Mouse (Mus musculus): ENCODE measurements around the gene Naaa. TPM values are rescaled to one million over a fixed set of nuclear protein-coding genes. Genes with fewer than 3 reads are reported as not detected.

The Naaa gene
- 5.2 and 6.1 TPM in 2 replicates for polyA plus RNA-seq (2014; fragmentation: Nextera tagmentation; extraction: Ambion mirVana)

GRCm38 (mm10) chr5:92277437-92278394 lies at the start of gene Naaa:
TSS of gene Naaa (minus strand) at chr5:92278170.
- no peak within 1 kb of the TSS for H3K27ac ChIP-seq (ENCODE audit: low read depth, low read length)

DNA sequence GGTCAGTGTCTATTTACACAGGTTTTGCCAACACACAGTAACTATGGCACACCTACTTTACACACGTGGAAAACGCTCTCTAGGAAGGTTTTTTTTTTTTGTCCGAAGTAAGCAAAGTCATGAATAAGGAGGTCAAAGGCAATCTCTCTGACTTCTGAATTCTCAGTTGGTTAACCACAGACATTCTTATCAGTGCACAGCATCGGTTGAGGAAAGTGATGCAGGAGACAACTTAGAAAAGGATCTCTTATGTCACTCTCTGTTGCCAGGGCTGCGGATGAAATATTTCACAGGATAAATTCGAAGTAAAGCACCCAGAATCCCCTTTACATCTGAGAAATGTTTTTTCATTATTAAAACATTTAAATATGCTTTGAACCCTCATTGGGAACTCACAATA lies 49.4 kb upstream of the Naaa start:
- Histone ChIP-seq H3K9me3 (ENCODE audit: control insufficient read depth, low read length) (no peaks in the 10 kb centered on the region), H3K9ac (ENCODE audit: low read length) (no peak overlapping the region), H3K4me3 (ENCODE audit: low read depth, low read length) (no peak overlapping the region), H3K27me3 (ENCODE audit: control insufficient read depth, insufficient read depth, low read length) (no peaks in the 10 kb centered on the region), H3K36me3 (ENCODE audit: control insufficient read depth, insufficient read depth, low read length) (no peaks in the 10 kb centered on the region), H3K4me2 (ENCODE audit: low read depth) (no peak overlapping the region), H3K4me1 (ENCODE audit: control insufficient read depth, insufficient read depth, low read length) (no peaks in the 10 kb centered on the region), H3K27ac (ENCODE audit: low read depth, low read length) (no peak overlapping the region)
- DNase-seq (ENCODE audit: low spot score) (no peak), ATAC-seq (ENCODE audit: insufficient read depth, low FRiP score, low TSS enrichment) (no peak)
- 89% methylated on average over 6 of the region's 6 CpGs for WGBS

More at GRCm38 (mm10) chr5:92277437-92278394, at the start of gene Naaa:
- no peaks in the 10 kb centered on the region for H3K27me3 ChIP-seq (ENCODE audit: control insufficient read depth, insufficient read depth, low read length)
- no peaks in the 10 kb centered on the region for H3K36me3 ChIP-seq (ENCODE audit: control insufficient read depth, insufficient read depth, low read length)
- no peaks in the 10 kb centered on the region for H3K9me3 ChIP-seq (ENCODE audit: control insufficient read depth, low read length)
- peak; percentile 81 for DNase-seq (ENCODE audit: low spot score)
- H3K4me2 ChIP-seq (ENCODE audit: low read depth) = peak within 1 kb of the TSS; percentile 77
- H3K4me3 ChIP-seq (ENCODE audit: low read depth, low read length) = peak within 1 kb of the TSS; percentile 58
- ATAC-seq (ENCODE audit: insufficient read depth, low FRiP score, low TSS enrichment) = peak; percentile 85
- peak within 1 kb of the TSS; percentile 43 for H3K9ac ChIP-seq (ENCODE audit: low read length)
- H3K4me1 ChIP-seq (ENCODE audit: control insufficient read depth, insufficient read depth, low read length) = no peaks in the 10 kb centered on the region
- WGBS = 3% methylated on average over 54 of the region's 54 CpGs

DNA sequence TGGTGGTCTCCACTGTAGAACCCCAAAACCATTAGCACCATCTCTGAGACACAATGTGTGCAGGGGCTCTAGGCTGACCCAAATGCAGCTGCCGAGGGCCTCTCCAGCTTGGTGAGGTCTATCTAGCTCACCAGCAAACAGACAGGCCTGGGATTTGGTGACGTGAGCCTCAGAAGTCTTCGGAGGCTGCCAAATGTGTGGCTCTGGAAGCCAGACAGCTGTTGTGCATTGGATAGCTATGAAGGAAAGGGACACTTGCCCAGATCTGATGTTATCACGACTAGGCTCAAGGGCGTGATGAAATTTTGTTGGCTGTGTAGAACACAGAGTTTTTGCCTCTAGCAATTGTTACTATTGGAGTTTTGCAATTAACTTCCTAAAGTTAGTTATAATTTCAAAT lies 45.3 kb upstream of the Naaa start:
- no peaks in the 10 kb centered on the region for H3K4me1 ChIP-seq (ENCODE audit: control insufficient read depth, insufficient read depth, low read length)
- H3K27ac ChIP-seq (ENCODE audit: low read depth, low read length) = no peak overlapping the region
- H3K36me3 ChIP-seq (ENCODE audit: control insufficient read depth, insufficient read depth, low read length) = no peaks in the 10 kb centered on the region
- H3K27me3 ChIP-seq (ENCODE audit: control insufficient read depth, insufficient read depth, low read length) = no peaks in the 10 kb centered on the region
- no peak overlapping the region for H3K9ac ChIP-seq (ENCODE audit: low read length)
- no peak for ATAC-seq (ENCODE audit: insufficient read depth, low FRiP score, low TSS enrichment)
- no peak overlapping the region for H3K4me2 ChIP-seq (ENCODE audit: low read depth)
- WGBS = 81% methylated on average over 5 of the region's 5 CpGs
- H3K9me3 ChIP-seq (ENCODE audit: control insufficient read depth, low read length) = no peaks in the 10 kb centered on the region
- no peak overlapping the region for H3K4me3 ChIP-seq (ENCODE audit: low read depth, low read length)
- no peak for DNase-seq (ENCODE audit: low spot score)

GRCm38 (mm10) chr5:92322612-92323011 lies 44.6 kb upstream of the Naaa start:
- Histone ChIP-seq H3K4me2 (ENCODE audit: low read depth) (no peak overlapping the region), H3K36me3 (ENCODE audit: control insufficient read depth, insufficient read depth, low read length) (no peaks in the 10 kb centered on the region), H3K9ac (ENCODE audit: low read length) (no peak overlapping the region), H3K9me3 (ENCODE audit: control insufficient read depth, low read length) (no peaks in the 10 kb centered on the region), H3K27me3 (ENCODE audit: control insufficient read depth, insufficient read depth, low read length) (no peaks in the 10 kb centered on the region), H3K4me1 (ENCODE audit: control insufficient read depth, insufficient read depth, low read length) (no peaks in the 10 kb centered on the region), H3K4me3 (ENCODE audit: low read depth, low read length) (no peak overlapping the region), H3K27ac (ENCODE audit: low read depth, low read length) (no peak overlapping the region)
- ATAC-seq (ENCODE audit: insufficient read depth, low FRiP score, low TSS enrichment) (no peak), DNase-seq (ENCODE audit: low spot score) (no peak)
- 87% methylated on average over 4 of the region's 4 CpGs for WGBS

GRCm38 (mm10) chr5:92321631-92322400 lies 43.8 kb upstream of the Naaa start:
- no peak overlapping the region for H3K9ac ChIP-seq (ENCODE audit: low read length)
- no peak for ATAC-seq (ENCODE audit: insufficient read depth, low FRiP score, low TSS enrichment)
- no peaks in the 10 kb centered on the region for H3K9me3 ChIP-seq (ENCODE audit: control insufficient read depth, low read length)
- H3K4me2 ChIP-seq (ENCODE audit: low read depth) = no peak overlapping the region
- no peaks in the 10 kb centered on the region for H3K4me1 ChIP-seq (ENCODE audit: control insufficient read depth, insufficient read depth, low read length)
- no peak overlapping the region for H3K4me3 ChIP-seq (ENCODE audit: low read depth, low read length)
- H3K27ac ChIP-seq (ENCODE audit: low read depth, low read length) = no peak overlapping the region
- DNase-seq (ENCODE audit: low spot score) = no peak
- WGBS = 75% methylated on average over 8 of the region's 8 CpGs
- H3K27me3 ChIP-seq (ENCODE audit: control insufficient read depth, insufficient read depth, low read length) = no peaks in the 10 kb centered on the region
- H3K36me3 ChIP-seq (ENCODE audit: control insufficient read depth, insufficient read depth, low read length) = no peaks in the 10 kb centered on the region

DNA sequence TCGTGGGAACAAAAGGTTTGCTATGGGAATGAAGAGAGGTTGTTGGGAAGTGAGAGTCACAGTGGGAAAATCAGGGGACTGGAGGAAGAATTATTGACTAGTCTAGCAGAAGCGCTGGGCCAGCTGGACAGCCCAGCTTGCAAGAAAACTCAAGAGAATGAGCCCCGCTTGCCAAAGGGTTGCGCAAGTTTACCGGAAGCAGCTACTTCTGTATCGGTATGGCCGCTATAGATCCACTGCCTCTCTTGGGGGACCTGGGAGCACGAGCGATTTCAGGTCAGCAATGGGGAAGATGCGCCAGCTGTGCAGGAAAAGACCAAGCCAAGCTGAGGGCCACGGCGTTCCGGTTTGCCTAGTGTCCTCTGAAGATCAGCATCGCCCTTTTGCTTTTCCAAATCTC lies 40.6 kb upstream of the Naaa start:
- ATAC-seq (ENCODE audit: insufficient read depth, low FRiP score, low TSS enrichment) (no peak), DNase-seq (ENCODE audit: low spot score) (no peak)
- 92% methylated on average over 14 of the region's 14 CpGs for WGBS
- Histone ChIP-seq H3K27me3 (ENCODE audit: control insufficient read depth, insufficient read depth, low read length) (no peaks in the 10 kb centered on the region), H3K4me2 (ENCODE audit: low read depth) (no peak overlapping the region), H3K27ac (ENCODE audit: low read depth, low read length) (no peak overlapping the region), H3K4me3 (ENCODE audit: low read depth, low read length) (no peak overlapping the region), H3K9ac (ENCODE audit: low read length) (no peak overlapping the region), H3K9me3 (ENCODE audit: control insufficient read depth, low read length) (no peaks in the 10 kb centered on the region), H3K4me1 (ENCODE audit: control insufficient read depth, insufficient read depth, low read length) (no peaks in the 10 kb centered on the region), H3K36me3 (ENCODE audit: control insufficient read depth, insufficient read depth, low read length) (no peaks in the 10 kb centered on the region)

- H3K4me3 ChIP-seq (ENCODE audit: low read depth, low read length) = no peak overlapping the region
- WGBS = 88% methylated on average over 7 of the region's 7 CpGs
- H3K4me1 ChIP-seq (ENCODE audit: control insufficient read depth, insufficient read depth, low read length) = no peaks in the 10 kb centered on the region
- no peaks in the 10 kb centered on the region for H3K9me3 ChIP-seq (ENCODE audit: control insufficient read depth, low read length)
- ATAC-seq (ENCODE audit: insufficient read depth, low FRiP score, low TSS enrichment) = no peak
- no peaks in the 10 kb centered on the region for H3K27me3 ChIP-seq (ENCODE audit: control insufficient read depth, insufficient read depth, low read length)
- H3K4me2 ChIP-seq (ENCODE audit: low read depth) = no peak overlapping the region
- H3K27ac ChIP-seq (ENCODE audit: low read depth, low read length) = no peak overlapping the region
- no peak for DNase-seq (ENCODE audit: low spot score)
- H3K36me3 ChIP-seq (ENCODE audit: control insufficient read depth, insufficient read depth, low read length) = no peaks in the 10 kb centered on the region
- H3K9ac ChIP-seq (ENCODE audit: low read length) = no peak overlapping the region
Measured at GRCm38 (mm10) chr5:92318119-92318518, 40.1 kb upstream of the Naaa start.

DNA sequence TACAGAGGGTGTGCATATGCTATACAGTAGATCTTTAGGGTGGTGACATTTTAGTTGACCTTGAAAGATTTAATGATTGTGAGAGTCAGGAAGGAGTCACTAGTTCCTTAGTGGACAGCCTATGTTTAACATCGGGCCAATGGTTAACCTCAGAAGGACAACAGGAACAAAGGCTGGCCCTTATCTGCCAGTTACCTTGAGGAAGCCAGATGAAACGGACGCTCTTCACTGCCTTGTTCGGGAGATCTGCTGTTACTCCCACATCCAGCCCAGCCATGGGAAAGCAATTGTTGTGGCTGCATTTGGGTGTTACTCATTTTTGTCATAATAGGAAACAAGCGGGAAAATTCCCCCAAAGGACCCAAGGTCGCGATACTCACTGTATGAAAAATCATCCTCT lies 35.8 kb upstream of the Naaa start:
- 75% methylated on average over 7 of the region's 7 CpGs for WGBS
- Histone ChIP-seq H3K4me2 (ENCODE audit: low read depth) (no peak overlapping the region), H3K9ac (ENCODE audit: low read length) (no peak overlapping the region), H3K4me3 (ENCODE audit: low read depth, low read length) (no peak overlapping the region), H3K9me3 (ENCODE audit: control insufficient read depth, low read length) (no peaks in the 10 kb centered on the region), H3K36me3 (ENCODE audit: control insufficient read depth, insufficient read depth, low read length) (no peaks in the 10 kb centered on the region), H3K27me3 (ENCODE audit: control insufficient read depth, insufficient read depth, low read length) (no peaks in the 10 kb centered on the region), H3K4me1 (ENCODE audit: control insufficient read depth, insufficient read depth, low read length) (peaks cover 4% of the 10 kb centered on the region; the same call in 1 of the 2 replicates), H3K27ac (ENCODE audit: low read depth, low read length) (no peak overlapping the region)
- no peak for DNase-seq (ENCODE audit: low spot score)
- ATAC-seq (ENCODE audit: insufficient read depth, low FRiP score, low TSS enrichment) = no peak

Measured in neural tube, embryonic 11.5 days (tissue).